Mouse (Mus musculus) left cerebral cortex, adult 9 months (tissue): ENCODE data around the gene Spata31d1b.
"Not testable (repeated sequence)": the region's sequence is repeated elsewhere in the genome, so short reads cannot be mapped to it uniquely, and the experiment has no call there.

Experiments
- DNase-seq, 2 experiments: peaks; one replicate each; pipeline ENCODE4 v3.0.0; 2022; ENCODE audit warnings: low spot score in 2 of 2

The Spata31d1b gene

GRCm38 (mm10) chr13:59694008-59694407 lies 18.1 kb upstream of the Spata31d1b start, which contains the start of gene 4921517D22Rik:
Gene 4921517D22Rik (minus strand): TSS chr13:59694108.
- DNase-seq = no peak

GRCm38 (mm10) chr13:59695781-59696180 lies 16.3 kb upstream of the Spata31d1b start:
- no peak for DNase-seq

GRCm38 (mm10) chr13:59699131-59699530 lies 13.0 kb upstream of the Spata31d1b start:
- peak in 1 of 2 experiments; percentile 28 for DNase-seq

GRCm38 (mm10) chr13:59700137-59700536 lies 11.9 kb upstream of the Spata31d1b start:
- DNase-seq = not testable (repeated sequence)

- DNase-seq = peak in 1 of 2 experiments; percentile 50
Measured at GRCm38 (mm10) chr13:59703514-59703913, 8.6 kb upstream of the Spata31d1b start.

GRCm38 (mm10) chr13:59704562-59704961 lies 7.5 kb upstream of the Spata31d1b start:
- peak in 1 of 2 experiments; percentile 22 for DNase-seq

- DNase-seq = no peak
Measured at GRCm38 (mm10) chr13:59710230-59710629, 1.9 kb upstream of the Spata31d1b start, which contains the start of gene Spata31d1a. Gene Spata31d1a (minus strand): TSS chr13:59710330.

- DNase-seq = no peak
Measured at GRCm38 (mm10) chr13:59713710-59714109, 1.6 kb downstream of the Spata31d1b start.

GRCm38 (mm10) chr13:59718857-59719440 lies 6.9 kb downstream of the Spata31d1b start:
- not testable (repeated sequence) for DNase-seq

- DNase-seq = no peak
Measured at GRCm38 (mm10) chr13:59719475-59719874, 7.4 kb downstream of the Spata31d1b start.

- DNase-seq = not testable (repeated sequence)
Measured at GRCm38 (mm10) chr13:59722089-59722488, 10.0 kb downstream of the Spata31d1b start.

- no peak for DNase-seq
Measured at GRCm38 (mm10) chr13:59726139-59726867, 14.2 kb downstream of the Spata31d1b start.

GRCm38 (mm10) chr13:59728378-59729093 lies 16.5 kb downstream of the Spata31d1b start:
- peak; percentile 48 to 91 for DNase-seq

GRCm38 (mm10) chr13:59731652-59732051 lies 19.6 kb downstream of the Spata31d1b start, which contains the start of gene Spata31d1d:
Gene Spata31d1d (minus strand): TSS chr13:59731752.
- no peak for DNase-seq

GRCm38 (mm10) chr13:59733936-59734335 lies 21.9 kb downstream of the Spata31d1b start:
- DNase-seq = no peak

GRCm38 (mm10) chr13:59734347-59734746 lies 22.3 kb downstream of the Spata31d1b start:
- not testable (repeated sequence) for DNase-seq

- no peak for DNase-seq
Measured at GRCm38 (mm10) chr13:59735190-59735589, 23.1 kb downstream of the Spata31d1b start.

- no peak for DNase-seq
Measured at GRCm38 (mm10) chr13:59738455-59738854, 26.4 kb downstream of the Spata31d1b start.

- DNase-seq = no peak
Measured at GRCm38 (mm10) chr13:59739397-59739796, 27.3 kb downstream of the Spata31d1b start.

GRCm38 (mm10) chr13:59741096-59741495 lies 29.0 kb downstream of the Spata31d1b start:
- no peak for DNase-seq

- no peak for DNase-seq
Measured at GRCm38 (mm10) chr13:59741697-59742096, 29.6 kb downstream of the Spata31d1b start.

GRCm38 (mm10) chr13:59745462-59745861 lies 33.4 kb downstream of the Spata31d1b start:
- DNase-seq = no peak
